Mouse (Mus musculus) urinary bladder, postnatal 36 days (tissue): ENCODE results near the gene Ifitm5.

Experiments
- DNase-seq, 2 experiments: peaks; one replicate each; pipeline ENCODE4 v3.0.0; 2022; ENCODE audit warnings: low spot score in 2 of 2, mixed read lengths in 1 of 2

Ifitm5 gene

DNA sequence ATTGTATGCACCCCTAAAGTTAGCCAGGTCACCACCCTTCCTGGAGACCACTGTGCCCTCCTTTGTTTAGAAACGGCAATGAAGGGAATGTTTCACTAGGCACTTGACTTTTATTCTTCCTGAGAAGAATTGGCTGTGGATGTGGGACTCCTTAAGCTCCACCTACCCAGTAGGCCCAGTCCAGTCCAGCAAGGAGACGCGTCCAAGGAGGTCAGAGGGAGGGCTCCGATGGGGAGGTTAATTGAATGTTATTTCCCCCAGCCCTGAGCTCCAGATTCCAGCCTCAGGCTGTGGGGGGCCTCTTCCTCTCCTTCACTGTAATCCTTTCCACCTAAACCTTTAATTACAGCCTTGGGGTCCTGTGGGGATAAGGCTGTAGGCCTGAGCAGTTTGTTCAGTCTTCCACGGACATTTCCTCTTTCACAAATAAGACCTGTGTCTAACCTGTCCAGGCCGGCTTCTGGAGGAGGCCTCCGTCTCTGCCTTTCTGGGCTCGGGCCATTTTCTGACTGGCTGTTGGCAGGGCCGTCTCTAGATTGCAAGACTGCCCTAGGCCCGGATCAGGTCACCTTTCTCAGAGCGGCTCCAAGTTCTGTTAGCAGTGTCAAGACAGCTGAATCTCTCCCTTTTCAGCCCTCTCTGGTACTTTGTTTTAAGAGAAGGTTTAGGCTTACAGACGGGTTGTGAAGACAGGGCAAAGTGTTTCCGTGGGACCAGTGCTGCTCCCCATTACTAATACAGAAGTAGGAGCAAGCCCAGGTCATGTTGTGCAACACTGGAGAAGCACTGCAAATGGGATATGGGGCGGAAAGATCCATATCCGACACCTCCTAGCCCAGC, 47.8 kb downstream of the Ifitm5 start:
- DNase-seq, result peak in 1 of 2 experiments; percentile 44

DNA sequence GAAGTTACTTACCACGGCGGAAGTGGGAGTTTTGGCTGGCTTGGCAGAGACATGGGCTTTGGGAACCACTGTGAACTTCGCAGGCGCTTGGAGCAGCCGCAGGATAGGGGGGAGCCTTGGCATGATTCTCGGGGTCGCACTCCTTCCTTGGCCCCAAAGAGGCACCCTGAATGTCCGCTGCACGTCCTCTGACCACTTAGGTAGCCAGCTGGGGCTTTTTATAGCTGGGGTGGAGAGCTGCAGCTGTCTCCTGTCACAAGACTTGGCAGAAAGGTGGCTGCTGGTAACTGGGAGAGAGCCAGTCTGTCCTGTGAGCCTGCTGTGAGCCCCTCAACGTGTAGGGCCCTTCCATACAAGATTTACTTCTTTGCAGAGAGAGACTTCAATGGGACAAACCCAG, 49.9 kb downstream of the Ifitm5 start, which contains the start of gene Cox8b:
Gene Cox8b, minus strand, starts transcription at position 227 of the 400 bp plus-strand sequence.
- DNase-seq, result no peak

DNA sequence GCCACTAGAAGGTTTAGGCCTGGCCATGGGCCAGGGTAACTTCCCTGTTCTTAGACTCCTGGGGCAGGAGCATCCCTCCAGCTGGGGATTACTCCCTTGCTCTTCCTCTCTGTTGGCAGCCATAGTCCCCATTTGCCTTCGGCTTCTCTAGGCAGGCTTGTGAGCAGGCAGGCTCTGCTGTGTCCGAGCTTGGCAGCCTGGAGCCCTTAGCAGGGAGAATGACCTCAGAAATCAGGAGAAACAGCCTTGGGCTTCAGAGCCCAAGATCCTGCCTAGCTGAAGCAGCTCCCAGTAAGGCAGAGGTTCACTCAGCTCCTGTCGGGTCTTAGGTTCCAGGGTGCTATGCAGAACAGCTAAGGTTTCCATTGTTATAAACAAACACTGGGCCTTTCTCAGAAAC, 51.0 kb downstream of the Ifitm5 start:
- DNase-seq, result no peak
